Mouse (Mus musculus) cerebellum, adult 9-10 months (tissue): ENCODE results near the gene Ptk7.

Experiments used
- DNase-seq: peaks from one replicate; pipeline ENCODE4 v3.0.0; 2022

Ptk7 gene

GRCm38 (mm10) chr17:46628791-46629684 lies at the start of gene Ptk7:
Gene Ptk7 (minus strand): TSS chr17:46629504.
- peak; percentile 43 for DNase-seq

GRCm38 (mm10) chr17:46678911-46679310 lies 49.6 kb upstream of the Ptk7 start:
- peak; percentile 47 for DNase-seq

- peak; percentile 51 for DNase-seq
Measured at GRCm38 (mm10) chr17:46678416-46678815, 49.1 kb upstream of the Ptk7 start, which contains the start of gene Mea1. Gene Mea1 (plus strand): TSS chr17:46678793.

- no peak for DNase-seq
Measured at GRCm38 (mm10) chr17:46674530-46675283, 45.4 kb upstream of the Ptk7 start.

GRCm38 (mm10) chr17:46673850-46674529 lies 44.7 kb upstream of the Ptk7 start, which contains the start of gene Rrp36:
Gene Rrp36 (minus strand): TSS chr17:46674352.
- DNase-seq, result peak; percentile 82

- DNase-seq, result no peak
Measured at GRCm38 (mm10) chr17:46669911-46670310, 40.6 kb upstream of the Ptk7 start.

- no peak for DNase-seq
Measured at GRCm38 (mm10) chr17:46667712-46668111, 38.4 kb upstream of the Ptk7 start.

- peak; percentile 86 for DNase-seq
Measured at GRCm38 (mm10) chr17:46662730-46663129, 33.4 kb upstream of the Ptk7 start.

- DNase-seq, result peak; percentile 81
Measured at GRCm38 (mm10) chr17:46661981-46662380, 32.7 kb upstream of the Ptk7 start.

- peak; percentile 82 for DNase-seq
Measured at GRCm38 (mm10) chr17:46661351-46661750, 32.0 kb upstream of the Ptk7 start.

- DNase-seq, result peak; percentile 25
Measured at GRCm38 (mm10) chr17:46656054-46656453, 26.8 kb upstream of the Ptk7 start.

- DNase-seq, result no peak
Measured at GRCm38 (mm10) chr17:46651755-46652547, 22.6 kb upstream of the Ptk7 start.

GRCm38 (mm10) chr17:46651292-46651691 lies 22.0 kb upstream of the Ptk7 start:
- DNase-seq, result no peak

- peak; percentile 87 for DNase-seq
Measured at GRCm38 (mm10) chr17:46650232-46651031, 21.1 kb upstream of the Ptk7 start, which contains the start of gene Cul7. Gene Cul7 (plus strand): TSS chr17:46650337.

- DNase-seq, result no peak
Measured at GRCm38 (mm10) chr17:46649811-46650210, 20.5 kb upstream of the Ptk7 start.

GRCm38 (mm10) chr17:46648436-46648835 lies 19.1 kb upstream of the Ptk7 start:
- DNase-seq, result no peak

- no peak for DNase-seq
Measured at GRCm38 (mm10) chr17:46647279-46647678, 18.0 kb upstream of the Ptk7 start.

- no peak for DNase-seq
Measured at GRCm38 (mm10) chr17:46646322-46646662, 17.0 kb upstream of the Ptk7 start.

- DNase-seq, result peak; percentile 99
Measured at GRCm38 (mm10) chr17:46645561-46646321, 16.4 kb upstream of the Ptk7 start, which contains the start of the genes Klc4 and Mrpl2. Gene Klc4 (minus strand): TSS chr17:46646022. Gene Mrpl2 (plus strand): TSS chr17:46646229.

GRCm38 (mm10) chr17:46644916-46645475 lies 15.7 kb upstream of the Ptk7 start:
- DNase-seq, result peak; percentile 80
